Mouse (Mus musculus) heart, postnatal 0 days (tissue): ENCODE measurements around the gene Bckdha.

Source experiments
- CTCF ChIP-seq: IDR thresholded peaks from 2 replicates; pipeline ENCODE4 v1.5.1; 2016; ENCODE audit warnings: antibody characterized with exemption, control low read depth, low read depth
- EP300 ChIP-seq: IDR thresholded peaks from 2 replicates; pipeline ENCODE4 v1.6.1; 2016; ENCODE audit warnings: antibody characterized with exemption, low read depth

DNA sequence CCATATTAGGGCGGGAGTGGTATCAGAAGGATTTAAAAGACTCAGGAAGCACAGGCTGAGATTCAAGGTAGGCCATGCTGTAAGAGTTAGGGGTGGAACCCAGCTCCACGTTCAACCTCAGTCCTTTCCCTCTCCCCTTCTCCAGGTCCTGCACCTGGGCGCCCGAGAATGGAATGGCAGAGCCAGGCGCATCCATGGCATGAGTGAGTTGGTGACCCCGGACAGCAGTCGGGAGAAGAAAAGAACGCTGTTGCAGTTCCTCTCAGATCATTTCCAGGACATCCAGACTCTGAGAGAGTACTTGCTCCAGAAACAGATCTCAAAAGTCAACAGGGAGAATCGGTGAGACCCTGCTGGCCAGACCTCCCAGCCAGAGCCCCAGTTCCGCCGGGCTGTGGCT is 38.0 kb downstream of the Bckdha start:
- no peak for TF ChIP-seq CTCF
- TF ChIP-seq EP300, result no peak
